Mouse (Mus musculus) WW6 (cell line): ENCODE measurements around the gene Cdh22.

Source experiments
- DNase-seq: peaks from one replicate; pipeline ENCODE4 v3.0.0-alpha.2; 2013; ENCODE audit warnings: low read depth, low spot score

The Cdh22 gene

GRCm38 (mm10) chr2:165089470-165089869 is 145.2 kb downstream of the Cdh22 start:
- no peak for DNase-seq

GRCm38 (mm10) chr2:165086634-165087033 is 148.0 kb downstream of the Cdh22 start:
- no peak for DNase-seq

- DNase-seq: no peak
Observed at GRCm38 (mm10) chr2:165081257-165081656, 153.4 kb downstream of the Cdh22 start.

GRCm38 (mm10) chr2:165080657-165081056 is 154.0 kb downstream of the Cdh22 start:
- no peak for DNase-seq

GRCm38 (mm10) chr2:165078605-165079004 is 156.0 kb downstream of the Cdh22 start:
- DNase-seq: no peak

GRCm38 (mm10) chr2:165078045-165078444 is 156.6 kb downstream of the Cdh22 start:
- no peak for DNase-seq

- no peak for DNase-seq
Observed at GRCm38 (mm10) chr2:165077055-165077454, 157.6 kb downstream of the Cdh22 start.

- peak; percentile 45 for DNase-seq
Observed at GRCm38 (mm10) chr2:165074937-165075336, 159.7 kb downstream of the Cdh22 start.

GRCm38 (mm10) chr2:165074081-165074884 is 160.4 kb downstream of the Cdh22 start:
- no peak for DNase-seq

- no peak for DNase-seq
Observed at GRCm38 (mm10) chr2:165073381-165073781, 161.3 kb downstream of the Cdh22 start.

- DNase-seq: no peak
Observed at GRCm38 (mm10) chr2:165070096-165070816, 164.4 kb downstream of the Cdh22 start.

GRCm38 (mm10) chr2:165068806-165069205 is 165.8 kb downstream of the Cdh22 start:
- no peak for DNase-seq

- no peak for DNase-seq
Observed at GRCm38 (mm10) chr2:165064489-165064888, 170.2 kb downstream of the Cdh22 start.

GRCm38 (mm10) chr2:165061638-165062433 is 172.8 kb downstream of the Cdh22 start:
- DNase-seq: no peak
